Mouse (Mus musculus): Measurements from ENCODE around the gene Lbr.

Gene Lbr

DNA sequence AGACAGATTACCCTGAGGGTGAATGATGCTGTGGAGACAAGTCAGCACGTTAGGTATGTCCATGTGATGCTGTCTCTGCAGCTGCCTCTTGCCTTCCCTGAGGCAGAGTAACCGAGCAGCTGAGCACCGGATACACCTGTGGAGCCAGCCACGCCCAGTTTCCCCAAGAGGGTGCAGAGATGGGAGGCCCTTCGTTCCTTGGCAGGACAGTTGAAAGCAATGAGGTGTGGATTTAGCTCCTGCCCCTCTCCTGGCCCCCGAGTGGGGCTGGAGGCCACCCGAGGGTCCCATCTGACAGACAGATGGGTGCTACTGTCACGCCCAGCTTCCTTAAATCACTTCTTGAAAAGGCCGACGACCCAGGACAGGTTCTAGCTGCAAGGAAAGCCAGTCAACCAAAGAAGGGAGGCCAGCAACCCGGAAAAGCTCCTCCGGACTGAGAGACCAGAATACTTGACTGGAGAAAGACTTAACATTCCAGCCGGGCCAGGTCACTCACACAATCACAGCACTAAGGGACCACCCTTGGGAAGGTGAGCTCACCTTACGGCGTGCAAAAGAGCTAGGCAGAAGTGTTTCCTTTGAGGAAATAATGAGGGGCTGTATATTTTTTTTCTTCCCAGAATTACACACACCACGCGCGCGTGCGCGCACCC is 10.4 kb upstream of the Lbr start:
- in situ Hi-C loops (cut with MboI), result no loop called here

DNA sequence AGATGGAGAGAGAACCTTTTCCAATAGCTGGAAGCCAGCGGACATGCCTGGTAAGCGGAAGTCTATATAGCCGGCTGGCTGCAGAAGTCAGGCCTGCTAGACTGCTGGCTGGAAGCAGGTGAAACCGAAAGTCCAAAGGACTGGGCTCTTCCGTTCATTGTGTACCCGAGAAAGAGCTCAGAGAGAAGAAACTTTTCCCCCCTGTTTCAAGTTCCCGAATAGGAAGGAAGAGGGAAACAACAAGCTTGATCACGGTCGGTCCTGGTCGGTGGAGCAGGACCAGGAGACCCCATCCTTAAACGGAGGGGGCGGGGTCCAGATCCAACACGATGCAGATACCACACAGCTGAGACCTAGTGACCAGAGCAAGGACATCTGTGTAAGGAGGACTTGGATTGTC is 9.6 kb upstream of the Lbr start:
- in situ Hi-C loops (cut with MboI), result no loop called here

DNA sequence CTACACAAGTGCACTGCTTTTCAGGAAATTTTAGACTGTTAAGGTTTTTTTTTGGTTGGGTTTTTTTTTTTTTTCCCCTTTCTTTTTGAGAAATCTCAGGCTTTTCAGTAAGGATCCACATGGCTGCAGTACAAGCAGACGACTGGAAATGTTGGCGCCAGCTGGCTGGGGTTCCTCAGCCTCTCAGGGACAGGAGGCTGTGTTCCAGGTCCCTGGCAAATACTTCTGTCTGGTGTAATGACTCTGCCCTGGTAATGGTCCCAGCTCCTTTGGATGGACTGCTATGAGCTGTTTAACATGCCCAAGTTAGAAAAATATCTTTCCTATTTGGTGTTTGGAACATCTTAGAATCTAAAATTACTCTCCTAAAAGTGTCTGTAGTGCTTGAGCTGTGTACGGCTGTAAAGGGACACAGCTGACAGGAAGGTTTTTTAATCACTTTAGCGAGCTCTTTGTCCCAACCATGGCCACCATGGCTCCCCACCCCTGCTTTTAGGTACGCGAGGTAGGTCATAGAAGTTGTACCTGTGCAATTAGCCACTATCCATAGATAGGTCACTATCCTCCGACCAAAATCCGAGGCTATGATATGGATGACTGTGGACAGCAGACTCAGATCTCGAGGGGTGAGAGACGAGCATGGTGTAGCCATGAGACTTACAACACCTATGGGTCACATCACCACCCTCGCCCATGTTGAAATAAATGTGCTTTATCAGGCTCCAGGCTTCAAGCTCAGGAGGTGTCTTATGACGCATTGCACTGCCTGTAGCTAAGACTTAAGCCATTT is 8.9 kb upstream of the Lbr start:
- in situ Hi-C loops (cut with MboI), result no loop called here

DNA sequence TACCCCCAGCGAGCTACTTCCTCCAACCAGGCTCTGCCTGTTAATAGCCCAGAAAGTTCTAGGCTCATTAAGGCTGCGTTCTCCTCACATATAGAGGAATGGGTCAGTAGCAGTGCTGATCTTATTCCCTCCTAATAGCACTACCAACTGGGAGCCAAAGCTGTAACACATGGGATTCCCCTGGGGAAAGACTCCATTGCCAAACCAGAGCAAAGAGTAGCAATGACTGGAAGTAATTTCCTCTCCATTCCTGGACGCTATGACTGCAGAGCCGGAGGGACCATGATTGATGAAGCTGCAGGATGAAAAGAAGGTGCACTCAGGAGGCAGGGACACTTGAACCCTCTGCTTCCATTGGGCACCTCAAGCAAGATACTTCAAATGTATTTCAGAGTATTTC is 7.6 kb upstream of the Lbr start:
- in situ Hi-C loops (cut with MboI), result no loop called here

DNA sequence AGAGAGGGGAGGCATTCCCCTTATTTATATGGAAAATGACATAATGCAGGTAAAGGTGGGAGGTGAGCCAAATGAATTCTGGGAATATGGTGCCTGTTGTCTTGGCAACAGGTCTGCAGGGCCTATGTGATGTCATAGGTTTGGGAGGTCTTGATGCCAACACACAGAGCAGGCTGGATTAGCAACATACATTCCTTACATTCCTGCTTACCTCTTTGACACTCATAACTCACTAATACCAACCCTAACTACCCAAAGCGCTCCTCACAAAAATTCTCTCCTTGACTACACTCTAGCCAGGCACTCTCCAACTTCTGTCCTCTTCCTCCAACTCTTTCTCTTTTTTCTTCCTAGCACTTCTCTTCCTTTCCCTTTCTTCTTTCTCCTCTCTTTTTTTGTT is 5.4 kb upstream of the Lbr start:
- in situ Hi-C loops (cut with MboI), result no loop called here

GRCm38 (mm10) chr1:181847396-181847795 is 4.5 kb upstream of the Lbr start:
- in situ Hi-C loops (cut with MboI), result no loop called here

DNA sequence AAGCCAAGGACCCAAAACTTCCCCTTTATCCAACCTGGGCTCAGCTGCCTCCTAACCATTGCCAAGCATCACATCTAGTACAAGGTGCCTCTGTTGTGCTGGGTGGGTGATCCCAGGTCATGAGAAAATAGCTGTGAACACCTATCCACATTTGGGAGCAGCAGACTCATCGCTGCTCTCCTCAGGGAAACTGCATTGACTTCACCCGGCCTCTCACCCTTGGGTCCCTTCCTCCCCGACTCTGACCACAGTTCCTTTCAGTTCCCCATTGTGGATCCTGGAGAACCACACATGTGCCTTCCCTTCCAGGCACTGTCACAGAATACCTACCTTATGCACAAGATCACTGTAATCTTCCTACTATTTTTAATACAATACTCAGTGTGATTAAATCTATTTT is 2.9 kb upstream of the Lbr start:
- in situ Hi-C loops (cut with MboI), result no loop called here

- in situ Hi-C loops (cut with MboI), result loop anchor here (5.0 kb wide), 1 partner anchor 37 kb away; no protein-coding TSS in a partner anchor
Observed at GRCm38 (mm10) chr1:181844874-181845547, 2.2 kb upstream of the Lbr start.

DNA sequence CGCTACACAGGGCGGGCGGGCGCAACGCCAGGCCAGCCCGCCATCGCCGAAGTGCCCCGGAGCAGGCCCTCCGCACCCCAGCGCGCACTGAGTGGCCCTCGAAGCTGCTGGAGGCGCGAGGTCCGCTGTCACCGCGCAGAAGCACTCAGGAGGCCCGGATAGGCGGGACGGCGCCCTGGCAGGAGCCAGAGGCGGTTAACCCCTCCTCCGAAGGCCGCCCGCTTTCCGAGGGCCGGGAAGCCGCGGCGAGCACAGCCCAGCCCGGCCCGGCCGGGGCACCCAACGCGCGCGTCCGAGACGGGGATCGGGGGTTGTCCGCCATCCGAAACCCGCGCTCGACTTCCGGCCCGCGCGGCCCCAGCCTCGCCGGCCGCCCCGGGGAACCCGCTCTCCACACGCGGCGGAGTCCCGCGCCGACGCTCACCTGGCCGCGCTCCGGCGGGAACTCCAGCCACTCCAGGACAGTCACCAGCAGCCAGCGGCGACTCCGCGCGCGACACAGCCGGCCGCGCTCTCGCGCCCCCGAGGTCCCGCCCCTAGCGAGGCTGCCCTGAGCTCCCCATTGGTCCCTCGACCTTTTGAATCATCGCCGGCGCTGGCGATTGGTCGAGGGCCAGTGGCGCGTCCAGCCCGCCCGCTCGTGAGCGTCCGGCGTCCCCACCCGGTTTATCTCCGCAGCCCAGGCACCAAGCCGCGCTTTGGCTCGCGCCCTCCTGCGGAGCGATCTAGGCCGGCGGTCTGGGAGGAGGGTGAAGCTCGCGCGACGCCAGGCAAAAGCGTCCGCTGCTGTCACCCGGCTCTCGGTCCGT is 778 bp downstream of the Lbr start:
- in situ Hi-C loops (cut with MboI), result loop anchor here (5.0 kb wide), 1 partner anchor 40 kb away; no protein-coding TSS in a partner anchor

DNA sequence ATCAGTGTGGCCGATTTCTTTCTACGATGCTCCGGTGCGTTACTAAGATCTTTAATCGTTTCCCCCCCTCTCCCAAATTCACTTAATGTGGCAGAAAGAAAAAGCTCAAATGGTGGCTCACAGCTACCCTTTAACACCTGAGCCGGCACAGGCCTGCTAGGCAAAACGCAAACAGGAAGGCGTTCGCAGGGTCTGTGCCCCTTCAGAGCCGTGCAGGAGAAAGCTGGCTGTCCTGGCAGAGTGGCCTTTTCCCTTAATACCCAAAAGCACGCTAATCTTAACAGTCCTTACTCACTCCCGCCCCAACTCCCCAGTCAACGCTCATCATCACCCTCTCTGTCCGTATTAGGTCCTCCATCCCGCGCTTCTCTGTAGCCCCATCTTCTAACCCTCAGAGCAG is 1.4 kb downstream of the Lbr start:
- in situ Hi-C loops (cut with MboI), result loop anchor here (5.0 kb wide), 1 partner anchor 41 kb away; no protein-coding TSS in a partner anchor

DNA sequence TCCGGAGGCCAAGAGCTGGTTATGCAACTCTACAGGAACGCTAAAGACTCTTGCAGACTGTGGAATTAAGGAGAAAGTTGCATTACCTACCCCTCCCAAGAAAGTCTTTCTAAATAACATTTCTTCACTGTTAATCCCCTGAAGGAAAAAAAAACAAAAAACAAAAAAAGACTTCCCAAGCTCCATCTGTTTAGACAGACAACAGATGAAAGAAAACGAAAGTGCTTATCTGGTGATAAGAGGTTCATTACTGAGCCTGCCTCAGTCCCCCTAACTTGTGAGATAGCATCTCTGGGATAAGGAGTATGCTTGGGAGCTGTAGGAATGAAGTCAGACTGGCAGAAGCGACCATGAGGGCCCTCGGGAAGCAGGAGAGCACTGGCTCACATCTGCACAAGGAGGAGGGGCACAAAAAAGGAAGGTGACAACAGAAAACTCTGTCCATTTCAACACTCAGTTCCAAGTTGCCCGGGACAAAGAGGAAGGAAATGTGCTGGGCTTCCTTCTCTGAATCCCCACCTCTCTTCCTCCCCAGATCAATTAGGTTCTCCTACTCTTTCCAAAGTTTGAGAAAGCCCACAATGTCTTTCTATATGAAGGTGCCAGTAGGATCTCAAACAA is 3.0 kb downstream of the Lbr start:
- in situ Hi-C loops (cut with MboI), result loop anchor here (5.0 kb wide), 1 partner anchor 42 kb away; no protein-coding TSS in a partner anchor

GRCm38 (mm10) chr1:181838111-181838510 is 4.7 kb downstream of the Lbr start:
- in situ Hi-C loops (cut with MboI), result no loop called here

DNA sequence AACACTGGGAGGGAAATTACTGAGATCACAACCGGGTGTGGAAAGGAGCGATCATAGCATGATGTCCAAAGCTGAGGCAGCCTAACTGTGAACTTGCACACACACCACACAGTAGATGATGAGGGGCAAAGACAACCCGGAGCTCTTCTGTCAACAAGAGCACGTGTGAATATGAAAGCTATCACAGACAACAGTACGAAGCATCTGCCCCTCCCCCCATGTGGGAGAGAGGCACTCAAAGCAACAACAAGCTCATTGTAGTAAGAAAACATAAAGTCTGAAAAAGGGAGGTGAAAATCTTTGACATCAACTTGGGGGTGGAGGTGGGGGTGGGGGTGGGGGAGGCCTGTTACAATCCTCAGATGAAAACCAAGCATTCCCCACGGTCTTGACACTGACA is 9.7 kb downstream of the Lbr start:
- in situ Hi-C loops (cut with MboI), result no loop called here

DNA sequence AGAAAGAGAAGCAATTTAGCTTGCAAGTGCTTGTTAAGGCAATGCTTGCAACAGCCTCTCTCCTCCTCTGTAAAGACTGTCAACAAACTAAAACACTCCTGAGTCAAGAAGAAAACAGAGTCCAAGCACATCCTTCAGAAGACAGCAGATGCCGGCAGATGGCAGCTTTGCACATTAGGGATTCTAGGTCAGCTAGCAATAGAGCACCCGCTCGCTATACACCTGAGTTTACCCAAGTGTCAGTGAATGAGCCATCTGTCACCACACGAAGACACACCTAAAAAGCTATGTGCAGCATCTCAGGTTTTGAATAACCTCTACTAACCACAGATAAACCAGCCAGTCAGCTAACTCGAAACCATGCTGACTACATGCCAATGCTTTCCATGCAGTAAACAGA is 10.1 kb downstream of the Lbr start:
- in situ Hi-C loops (cut with MboI), result no loop called here

- in situ Hi-C loops (cut with MboI), result no loop called here
Observed at GRCm38 (mm10) chr1:181828365-181828764, 14.5 kb downstream of the Lbr start.

GRCm38 (mm10) chr1:181826716-181827115 is 16.1 kb downstream of the Lbr start:
- in situ Hi-C loops (cut with MboI), result no loop called here

GRCm38 (mm10) chr1:181811481-181812223 is 31.2 kb downstream of the Lbr start:
- in situ Hi-C loops (cut with MboI), result no loop called here

DNA sequence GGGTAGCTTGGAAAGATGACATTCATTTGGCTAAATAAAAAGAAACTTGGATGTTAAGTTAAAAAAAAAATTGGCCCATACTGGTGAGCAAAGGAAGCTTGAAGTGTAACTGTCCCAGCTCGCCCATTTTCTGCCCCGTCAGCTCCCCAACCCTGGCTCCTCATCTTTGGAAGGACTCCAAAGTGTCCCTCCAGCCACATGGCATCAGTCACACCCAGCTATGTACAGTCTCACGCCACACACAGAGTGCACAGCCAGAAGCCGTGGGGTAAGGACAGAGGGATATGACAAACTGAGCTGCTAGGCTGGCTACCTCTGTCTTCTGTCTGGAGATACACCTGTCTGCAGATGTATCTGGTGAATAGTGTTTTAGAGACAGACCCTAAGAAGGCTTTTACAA is 42.2 kb downstream of the Lbr start:
- in situ Hi-C loops (cut with MboI), result no loop called here

DNA sequence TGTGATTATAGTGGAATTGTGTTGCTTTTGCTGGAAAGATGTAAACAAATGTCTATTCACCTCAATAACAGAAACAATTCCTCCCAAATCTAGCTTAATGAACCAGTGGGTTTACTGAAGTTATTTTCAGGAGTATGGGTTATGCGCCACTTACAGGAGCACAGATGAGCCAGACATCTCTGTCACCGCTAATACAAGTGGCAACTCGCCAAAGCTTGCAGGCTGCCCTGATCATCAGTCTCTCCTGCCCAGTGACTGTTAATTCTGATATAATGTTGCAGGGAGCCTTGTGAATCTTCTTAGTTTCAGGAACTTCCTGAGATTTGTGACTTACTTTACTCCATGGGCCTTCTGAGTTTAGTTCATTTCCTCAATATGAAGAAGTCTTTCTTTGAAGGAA is 42.9 kb downstream of the Lbr start:
- in situ Hi-C loops (cut with MboI), result no loop called here

GRCm38 (mm10) chr1:181793541-181793940 is 49.3 kb downstream of the Lbr start:
- in situ Hi-C loops (cut with MboI), result no loop called here

GRCm38 (mm10) chr1:181789952-181790351 is 52.9 kb downstream of the Lbr start:
- in situ Hi-C loops (cut with MboI), result no loop called here

All from mature B cell (primary cell).